Mouse (Mus musculus) neural tube, embryonic 13.5 days (tissue): ENCODE results near the gene Ccl21a. TPM values are rescaled to one million over a fixed set of nuclear protein-coding genes. Genes with fewer than 3 reads are reported as not detected.
"Not testable (repeated sequence)": the region's sequence is repeated elsewhere in the genome, so short reads cannot be mapped to it uniquely, and the experiment has no call there.

Experiments
- ATAC-seq: fragments of 200-750 bp; cut with Nextera tagmentation; 2 replicates; pipeline ENCODE4 v1.8.0; 2017; ENCODE audit warnings: low read depth, mild to moderate bottlenecking, moderate TSS enrichment, moderate library complexity
- H3K27ac ChIP-seq: fragments of 300-500 bp; sonication (generic); replicated peaks from 2 replicates; pipeline ENCODE4 v1.5.1; 2015; ENCODE audit warnings: moderate library complexity, mild to moderate bottlenecking, inconsistent platforms
- H3K27me3 ChIP-seq: fragments of 300-500 bp; sonication (generic); 2 replicates; pipeline ENCODE4 v1.6.1; 2015; ENCODE audit warnings: mild to moderate bottlenecking, inconsistent platforms
- H3K36me3 ChIP-seq: fragments of 300-500 bp; sonication (generic); 2 replicates; pipeline ENCODE4 v1.6.1; 2015; ENCODE audit warnings: mild to moderate bottlenecking, inconsistent platforms
- H3K4me1 ChIP-seq: fragments of 300-500 bp; sonication (generic); replicated peaks from 2 replicates; pipeline ENCODE4 v1.6.1; 2015; ENCODE audit warnings: inconsistent platforms
- H3K4me2 ChIP-seq: fragments of 300-500 bp; sonication (generic); 2 replicates; pipeline ENCODE4 v1.6.1; 2015; ENCODE audit warnings: inconsistent platforms, mild to moderate bottlenecking, moderate library complexity
- H3K4me3 ChIP-seq: fragments of 300-500 bp; sonication (generic); 2 replicates; pipeline ENCODE4 v1.5.1; 2015; ENCODE audit warnings: mild to moderate bottlenecking, inconsistent platforms
- H3K9ac ChIP-seq: fragments of 300-500 bp; sonication (generic); 2 replicates; pipeline ENCODE4 v1.6.1; 2015; ENCODE audit warnings: moderate library complexity, mild to moderate bottlenecking, inconsistent platforms
- H3K9me3 ChIP-seq: fragments of 300-500 bp; sonication (generic); 2 replicates; pipeline ENCODE4 v1.6.1; 2016; ENCODE audit warnings: inconsistent platforms
- WGBS: fragments of 180-500 bp; shearing (Covaris S2); methylation state at CpG from one replicate; pipeline ENCODE4 v1.1.7; 2015; 5-methylcytosine and 5-hydroxymethylcytosine counted together
- polyA plus RNA-seq: library from polyadenylated mRNA; unstranded; fragments of >200 nt; fragmentation: Nextera tagmentation; extraction: Ambion mirVana; gene quantifications from 2 replicates; pipeline ENCODE4 v1.2.1, GENCODE M21; 2015

Ccl21a gene
- polyA plus RNA-seq: 0.93 and 2.1 TPM in 2 replicates

DNA sequence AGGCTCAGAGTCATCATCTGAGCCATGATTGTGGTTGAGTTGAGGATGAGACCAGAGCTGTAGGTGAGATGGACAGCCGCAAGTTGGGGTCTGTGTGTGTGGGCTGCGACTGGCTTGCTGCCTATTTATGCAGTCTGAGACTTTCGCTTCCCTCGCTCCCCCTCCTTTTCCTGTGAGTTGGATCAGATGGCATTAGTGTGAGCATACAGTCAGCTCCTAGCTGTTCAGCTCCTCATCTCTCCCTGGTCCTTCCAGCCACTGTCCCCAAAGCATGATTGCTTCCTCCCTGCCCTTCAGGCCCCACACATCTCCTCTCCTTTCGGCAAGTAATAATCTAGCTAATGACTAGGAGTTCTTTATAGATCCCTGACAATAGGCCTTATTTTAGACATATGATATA lies at the start of gene Ccl21a:
TSS of gene Ccl21a (minus strand) at position 101 of the 400 bp plus-strand sequence.
- H3K4me3 ChIP-seq, H3K4me1 ChIP-seq, H3K27me3 ChIP-seq, ATAC-seq, H3K9ac ChIP-seq, H3K27ac ChIP-seq, H3K9me3 ChIP-seq, H3K36me3 ChIP-seq, H3K4me2 ChIP-seq: not testable (repeated sequence)
- no CpG with 5 or more reads among the region's 5 CpGs for WGBS

DNA sequence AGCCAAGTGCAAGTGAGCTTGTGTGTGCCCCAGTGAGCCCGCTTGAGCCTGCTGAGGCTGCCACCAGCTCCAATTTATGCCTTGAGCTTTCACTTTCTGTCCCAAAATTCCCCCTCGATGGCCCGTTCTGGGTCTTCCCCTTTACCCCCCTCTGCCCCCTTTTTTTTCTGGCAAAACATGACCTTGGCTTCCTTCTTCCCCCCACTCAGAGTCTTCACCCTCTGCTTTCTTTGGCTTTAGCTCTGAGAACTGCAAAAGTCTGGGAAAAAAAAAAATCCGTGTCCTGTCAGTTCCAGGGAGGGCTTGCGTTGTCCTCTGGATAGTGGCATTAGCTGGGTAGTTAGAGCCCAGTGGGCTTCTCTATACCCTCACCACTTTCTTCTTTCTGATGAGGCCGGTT lies 17.3 kb downstream of the Ccl21a start, which contains the start of gene Ccl19:
TSS of gene Ccl19 (minus strand) at position 101 of the 400 bp plus-strand sequence.
- H3K27ac ChIP-seq, H3K9ac ChIP-seq, H3K4me3 ChIP-seq, H3K4me2 ChIP-seq, H3K9me3 ChIP-seq, ATAC-seq, H3K36me3 ChIP-seq, H3K4me1 ChIP-seq, H3K27me3 ChIP-seq: not testable (repeated sequence)
- WGBS: no CpG with 5 or more reads among the region's 6 CpGs

DNA sequence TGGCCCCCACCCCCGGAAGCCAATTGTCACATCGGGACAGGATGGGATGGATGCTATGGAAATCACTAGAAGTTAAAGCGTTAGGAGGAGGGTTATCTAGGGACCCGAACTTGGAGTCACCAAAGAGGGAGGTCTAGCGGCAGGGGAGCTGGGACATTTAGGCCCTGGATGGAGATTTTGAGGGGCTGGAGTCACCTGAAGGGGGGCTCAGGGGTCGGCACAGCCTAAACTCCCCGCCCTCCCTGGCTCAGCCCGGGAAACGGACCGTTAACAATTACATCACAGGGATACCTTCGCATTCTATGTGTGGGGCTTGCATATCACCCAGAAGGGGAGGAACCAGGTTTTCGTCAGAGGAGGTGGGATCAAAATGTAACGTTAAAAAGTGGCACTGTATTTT lies 38.5 kb downstream of the Ccl21a start, which contains the start of gene 4930578G10Rik:
TSS of gene 4930578G10Rik (plus strand) at position 301 of the 400 bp plus-strand sequence.
- not testable (repeated sequence) for ATAC-seq, H3K36me3 ChIP-seq

More for the DNA sequence above, 38.5 kb downstream of the Ccl21a start, which contains the start of gene 4930578G10Rik:
- not testable (repeated sequence) for H3K4me1 ChIP-seq, H3K27ac ChIP-seq, H3K4me3 ChIP-seq, H3K9ac ChIP-seq, H3K27me3 ChIP-seq, H3K4me2 ChIP-seq, H3K9me3 ChIP-seq
- WGBS: no CpG with 5 or more reads among the region's 13 CpGs

Other genes with a start within 250 kb of the Ccl21a start
- not detected in 2 replicates for gene Fam205a2, start 245.8 kb downstream of the Ccl21a start, polyA plus RNA-seq
- not detected in 2 replicates for gene Gm10591, start 161.8 kb downstream of the Ccl21a start, polyA plus RNA-seq
- not detected in 2 replicates for gene Gm2564, start 144.3 kb downstream of the Ccl21a start, polyA plus RNA-seq
- gene Ccl27b, start 118.7 kb downstream of the Ccl21a start, polyA plus RNA-seq: not detected in 2 replicates
- not detected in 2 replicates for gene Il11ra2, start 112.1 kb downstream of the Ccl21a start, polyA plus RNA-seq
- 1.4 TPM in 1 of 2 replicates, not detected in the other for gene 4930578G10Rik, start 38.4 kb downstream of the Ccl21a start, polyA plus RNA-seq
- not detected in 2 replicates for gene Ccl19, start 17.4 kb downstream of the Ccl21a start, polyA plus RNA-seq
- gene Fam205a1, start 79.9 kb upstream of the Ccl21a start, polyA plus RNA-seq: 0.06 TPM in 1 of 2 replicates, not detected in the other
- gene Gm12394, start 82.8 kb upstream of the Ccl21a start, polyA plus RNA-seq: 0.45 and 0.59 TPM in 2 replicates
- gene Fam205c, start 100.2 kb upstream of the Ccl21a start, polyA plus RNA-seq: 1.5 and 3.0 TPM in 2 replicates
- 20.1 and 27.6 TPM in 2 replicates for gene Phf24, start 142.7 kb upstream of the Ccl21a start, polyA plus RNA-seq
- 50.1 and 50.5 TPM in 2 replicates for gene Dnajb5, start 175.8 kb upstream of the Ccl21a start, polyA plus RNA-seq
- 0.57 and 1.3 TPM in 2 replicates for gene 1700022I11Rik, start 195.6 kb upstream of the Ccl21a start, polyA plus RNA-seq
- 526 and 554 TPM in 2 replicates for gene Vcp, start 226.5 kb upstream of the Ccl21a start, polyA plus RNA-seq
- gene Fancg, start 236.5 kb upstream of the Ccl21a start, polyA plus RNA-seq: 19.9 and 20.4 TPM in 2 replicates